Comparison of ENCODE assay signal across 7 mouse cellular contexts in genomic region chr12:69682788-69683419, GRCm38 (mm10). TPM values are rescaled to one million over a fixed set of nuclear protein-coding genes. Genes with fewer than 3 reads are reported as not detected.
DNase-seq lines count a peak whose midpoint lies in the region; ATAC-seq lines count a peak whose summit lies in the region.

No protein-coding gene starts in this region.

- peak; percentile 9 for DNase-seq in thymus, postnatal 14 days
- no peak for DNase-seq in thymus, postnatal 0 days (ENCODE audit: low spot score)
- no peak for DNase-seq in embryonic facial prominence, embryonic 14.5 days (ENCODE audit: low spot score)
- DNase-seq in induced T-regulatory cell, adult 2 months (ENCODE audit: low read depth) = peak; percentile 58
- DNase-seq in midbrain, embryonic 14.5 days = peak; percentile 31
- no peak for DNase-seq in natural killer cell, adult 2 months (ENCODE audit: low spot score in 2 of 2)
- no peak for DNase-seq in cerebellum, adult 9-11 months

- H3K9ac ChIP-seq in embryonic facial prominence, embryonic 14.5 days (ENCODE audit: low read depth, low read length) = peak overlapping the region; percentile 99
- no peak overlapping the region for H3K9ac ChIP-seq in midbrain, embryonic 14.5 days (replicated peaks; ENCODE audit: low read length)

- peak overlapping the region; percentile 73 for H3K4me2 ChIP-seq in embryonic facial prominence, embryonic 14.5 days (ENCODE audit: low read depth, low read length)
- H3K4me2 ChIP-seq in midbrain, embryonic 14.5 days (ENCODE audit: low read length) = peak overlapping the region; percentile 72

- peak overlapping the region; percentile 91 for H3K4me3 ChIP-seq in embryonic facial prominence, embryonic 14.5 days (ENCODE audit: low read depth, low read length)
- peak overlapping the region; percentile 84 for H3K4me3 ChIP-seq in midbrain, embryonic 14.5 days (replicated peaks; ENCODE audit: low read depth, low read length)

- WGBS in embryonic facial prominence, embryonic 14.5 days = 45% methylated on average over 14 of the region's 14 CpGs
- 48% methylated on average over 14 of the region's 14 CpGs for WGBS in midbrain, embryonic 14.5 days

- no peaks in the 10 kb centered on the region for H3K27me3 ChIP-seq in embryonic facial prominence, embryonic 14.5 days (replicated peaks; ENCODE audit: control insufficient read depth, insufficient read depth, low read length)
- no peaks in the 10 kb centered on the region for H3K27me3 ChIP-seq in midbrain, embryonic 14.5 days (ENCODE audit: control insufficient read depth, insufficient read depth, low read length)

- H3K36me3 ChIP-seq in embryonic facial prominence, embryonic 14.5 days (ENCODE audit: control insufficient read depth, insufficient read depth, low read length) = no peaks in the 10 kb centered on the region
- no peaks in the 10 kb centered on the region for H3K36me3 ChIP-seq in midbrain, embryonic 14.5 days (ENCODE audit: control insufficient read depth, insufficient read depth, low read length)

- H3K4me1 ChIP-seq in embryonic facial prominence, embryonic 14.5 days (ENCODE audit: control insufficient read depth, insufficient read depth, low read length) = peaks cover 20% of the 10 kb centered on the region
- H3K4me1 ChIP-seq in midbrain, embryonic 14.5 days (ENCODE audit: control insufficient read depth, insufficient read depth, low read length) = peaks cover 9% of the 10 kb centered on the region

- ATAC-seq in embryonic facial prominence, embryonic 14.5 days (ENCODE audit: low read depth) = no peak
- ATAC-seq in midbrain, embryonic 14.5 days (ENCODE audit: low FRiP score, low TSS enrichment) = no peak

- H3K9me3 ChIP-seq in embryonic facial prominence, embryonic 14.5 days (ENCODE audit: control insufficient read depth, low read length) = no peaks in the 10 kb centered on the region
- H3K9me3 ChIP-seq in midbrain, embryonic 14.5 days (ENCODE audit: control insufficient read depth, low read length) = no peaks in the 10 kb centered on the region

- no peak overlapping the region; the same call in 1 of the 2 replicates for H3K27ac ChIP-seq in embryonic facial prominence, embryonic 14.5 days (replicated peaks; ENCODE audit: low read depth, low read length)
- H3K27ac ChIP-seq in midbrain, embryonic 14.5 days (replicated peaks; ENCODE audit: low read depth, low read length) = no peak overlapping the region

RNA-seq across cellular contexts. Expression of gene Sos2, which starts 1.3 kb away (rescaled TPM):
- polyA plus RNA-seq in thymus, postnatal 0 days (2015; fragmentation: Nextera tagmentation; extraction: Ambion mirVana) = 5.9 and 6.9 TPM in 2 replicates
- polyA plus RNA-seq in embryonic facial prominence, embryonic 14.5 days (2014; fragmentation: Nextera tagmentation; extraction: Ambion mirVana) = 11.0 and 11.4 TPM in 2 replicates
- 14.2 and 15.0 TPM in 2 replicates for polyA plus RNA-seq in midbrain, embryonic 14.5 days (2014; fragmentation: Nextera tagmentation; extraction: Ambion mirVana)

RNA-seq across cellular contexts. Expression of gene L2hgdh, which starts 41.8 kb away (rescaled TPM):
- polyA plus RNA-seq in thymus, postnatal 0 days (2015; fragmentation: Nextera tagmentation; extraction: Ambion mirVana) = 7.1 and 9.0 TPM in 2 replicates
- polyA plus RNA-seq in embryonic facial prominence, embryonic 14.5 days (2014; fragmentation: Nextera tagmentation; extraction: Ambion mirVana) = 21.2 and 21.8 TPM in 2 replicates
- 9.8 and 10.8 TPM in 2 replicates for polyA plus RNA-seq in midbrain, embryonic 14.5 days (2014; fragmentation: Nextera tagmentation; extraction: Ambion mirVana)

RNA-seq across cellular contexts. Expression of gene Atp5s, which starts 41.8 kb away (rescaled TPM):
- 19.1 and 19.8 TPM in 2 replicates for polyA plus RNA-seq in thymus, postnatal 0 days (2015; fragmentation: Nextera tagmentation; extraction: Ambion mirVana)
- polyA plus RNA-seq in embryonic facial prominence, embryonic 14.5 days (2014; fragmentation: Nextera tagmentation; extraction: Ambion mirVana) = 30.4 and 32.0 TPM in 2 replicates
- 31.8 and 37.8 TPM in 2 replicates for polyA plus RNA-seq in midbrain, embryonic 14.5 days (2014; fragmentation: Nextera tagmentation; extraction: Ambion mirVana)

Comparison
In these comparisons a context has a peak if more than half of its experiments do, and no peak if none do; other contexts are left out.
1. DNase-seq: peak in thymus, postnatal 14 days (single experiment), induced T-regulatory cell, adult 2 months (single experiment) and midbrain, embryonic 14.5 days (single experiment); none in thymus, postnatal 0 days (single experiment), embryonic facial prominence, embryonic 14.5 days (single experiment), natural killer cell, adult 2 months (0 of 2) and cerebellum, adult 9-11 months (single experiment).